Mouse (Mus musculus): ENCODE measurements around the gene Psmb4.
"Not testable (repeated sequence)": the region's sequence is repeated elsewhere in the genome, so short reads cannot be mapped to it uniquely, and the experiment has no call there.

Psmb4 gene

DNA sequence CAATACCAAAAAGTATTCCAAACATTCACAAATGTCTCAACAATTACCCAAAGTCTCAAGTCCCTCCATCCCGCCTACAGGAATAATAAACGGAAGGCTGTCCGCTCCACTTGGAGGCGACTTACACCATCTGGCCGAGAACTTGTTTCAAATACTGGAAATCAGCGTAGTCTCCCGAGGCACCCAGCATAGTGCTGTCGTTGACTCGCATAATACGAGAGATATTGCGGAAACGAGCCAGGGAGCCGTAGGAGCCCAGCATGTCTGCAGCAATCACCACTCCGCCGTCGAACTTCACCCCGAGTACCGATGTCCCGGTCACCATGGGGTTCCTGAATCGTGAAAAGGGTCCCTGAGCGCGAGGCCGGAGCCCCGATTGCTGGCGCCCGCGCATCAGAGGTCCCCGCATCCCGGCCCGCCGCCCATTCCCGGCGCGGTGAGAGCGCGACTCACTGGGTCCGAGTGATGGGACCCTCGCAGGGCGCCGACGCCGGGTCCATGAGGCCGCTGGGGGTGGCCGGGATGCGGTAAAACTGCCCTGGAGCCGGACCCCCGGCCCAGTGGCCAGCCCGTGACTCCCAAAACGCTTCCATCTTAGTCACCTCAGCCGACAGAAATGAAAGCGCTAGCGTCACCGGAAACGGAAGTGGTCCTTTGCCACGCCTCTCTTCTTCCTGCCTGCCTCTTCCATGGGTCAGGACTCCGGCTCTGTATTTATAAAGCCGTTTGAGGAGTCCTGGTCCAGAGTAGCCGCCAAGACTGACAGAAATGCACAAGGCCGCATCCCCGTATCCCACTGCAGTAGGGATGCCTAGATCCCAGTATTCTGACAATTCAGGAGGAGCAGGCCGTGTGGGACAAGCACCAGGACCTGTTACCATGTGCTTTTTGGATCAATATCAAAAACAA lies at the start of gene Psmb4:
Gene Psmb4, minus strand, starts transcription at position 646 of the 909 bp plus-strand sequence.
- DNase-seq (ENCODE audit: extremely low read depth, insufficient read length, low spot score): peak; percentile 80

DNA sequence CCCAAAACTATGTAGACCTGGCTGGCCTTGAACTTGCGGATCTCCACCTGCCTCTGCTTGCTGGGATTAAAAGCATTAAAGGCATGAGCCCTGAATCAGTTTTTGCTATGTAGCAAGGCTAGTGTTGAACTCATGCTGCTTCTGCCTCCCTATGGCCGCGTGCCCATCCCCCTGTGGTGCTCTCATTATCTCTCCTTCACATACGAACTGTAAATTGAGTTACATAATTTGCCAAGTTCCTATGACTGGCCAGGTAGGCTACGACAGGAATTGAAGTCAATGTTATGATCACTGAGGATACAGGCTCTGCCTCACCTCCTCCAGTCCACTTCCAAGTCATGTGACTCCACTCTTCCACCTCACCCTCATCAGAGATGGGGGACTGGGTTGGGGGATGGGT lies 49.4 kb upstream of the Psmb4 start:
- not testable (repeated sequence) for DNase-seq (ENCODE audit: extremely low read depth, insufficient read length, low spot score)

DNA sequence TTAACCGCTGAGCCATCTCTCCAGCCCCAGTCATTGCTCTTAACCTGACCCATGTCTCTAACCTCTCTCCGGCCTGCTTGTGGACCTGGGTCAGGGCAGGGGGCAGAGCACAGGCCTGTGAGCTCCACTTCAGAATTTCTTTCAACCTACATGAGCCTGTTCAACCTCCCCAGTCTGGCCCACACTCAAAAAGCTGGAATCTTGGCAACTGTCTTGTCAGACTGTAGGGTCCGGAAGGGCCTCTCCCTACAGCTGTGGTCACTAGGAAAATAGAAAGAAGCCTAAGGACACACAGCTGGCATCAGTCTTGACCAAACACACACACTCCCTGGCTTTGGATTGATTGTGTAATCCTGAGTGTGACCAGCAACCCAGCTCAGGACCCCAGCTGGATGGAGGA lies 48.6 kb upstream of the Psmb4 start:
- DNase-seq (ENCODE audit: extremely low read depth, insufficient read length, low spot score): peak; percentile 59

DNA sequence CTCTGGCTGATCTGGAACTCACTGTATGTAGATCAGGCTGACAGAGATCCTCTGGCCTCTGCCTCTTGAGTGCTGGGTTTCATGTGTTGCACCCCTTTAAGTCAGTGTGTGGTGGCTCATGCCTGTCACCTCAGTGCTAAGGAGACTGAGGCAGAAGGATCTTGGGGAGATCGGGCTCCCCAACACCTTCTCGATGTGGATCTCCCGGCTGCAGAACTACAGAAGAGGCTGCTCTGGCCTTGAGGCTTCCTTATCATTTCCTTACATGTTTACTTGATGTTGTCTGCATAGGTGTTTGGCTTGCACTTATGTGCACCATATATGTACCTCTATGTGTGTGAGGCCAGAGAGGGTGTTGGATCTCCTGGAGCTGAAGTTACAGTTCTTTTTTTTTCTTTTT lies 47.8 kb upstream of the Psmb4 start:
- not testable (repeated sequence) for DNase-seq (ENCODE audit: extremely low read depth, insufficient read length, low spot score)

DNA sequence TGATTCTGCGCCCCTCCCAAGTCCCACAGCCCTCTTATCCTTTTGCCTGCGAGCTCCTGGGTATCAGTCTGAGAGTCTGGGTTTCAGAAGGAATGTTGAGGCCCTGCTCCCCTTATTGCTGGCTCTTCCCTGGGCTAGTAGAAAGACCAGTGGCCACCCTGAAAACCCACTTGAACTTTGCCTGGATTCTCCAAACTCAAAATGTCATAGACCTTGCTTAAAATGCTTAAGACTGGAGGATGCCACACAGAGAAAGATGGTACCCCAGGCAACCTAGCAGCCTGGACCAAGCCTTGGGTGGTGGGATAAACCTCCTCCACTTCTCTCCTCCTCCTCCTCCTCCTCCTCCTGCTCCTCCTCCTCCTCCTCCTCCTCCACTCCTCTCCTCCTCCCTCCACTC lies 46.8 kb upstream of the Psmb4 start:
- DNase-seq (ENCODE audit: extremely low read depth, insufficient read length, low spot score): not testable (repeated sequence)

DNA sequence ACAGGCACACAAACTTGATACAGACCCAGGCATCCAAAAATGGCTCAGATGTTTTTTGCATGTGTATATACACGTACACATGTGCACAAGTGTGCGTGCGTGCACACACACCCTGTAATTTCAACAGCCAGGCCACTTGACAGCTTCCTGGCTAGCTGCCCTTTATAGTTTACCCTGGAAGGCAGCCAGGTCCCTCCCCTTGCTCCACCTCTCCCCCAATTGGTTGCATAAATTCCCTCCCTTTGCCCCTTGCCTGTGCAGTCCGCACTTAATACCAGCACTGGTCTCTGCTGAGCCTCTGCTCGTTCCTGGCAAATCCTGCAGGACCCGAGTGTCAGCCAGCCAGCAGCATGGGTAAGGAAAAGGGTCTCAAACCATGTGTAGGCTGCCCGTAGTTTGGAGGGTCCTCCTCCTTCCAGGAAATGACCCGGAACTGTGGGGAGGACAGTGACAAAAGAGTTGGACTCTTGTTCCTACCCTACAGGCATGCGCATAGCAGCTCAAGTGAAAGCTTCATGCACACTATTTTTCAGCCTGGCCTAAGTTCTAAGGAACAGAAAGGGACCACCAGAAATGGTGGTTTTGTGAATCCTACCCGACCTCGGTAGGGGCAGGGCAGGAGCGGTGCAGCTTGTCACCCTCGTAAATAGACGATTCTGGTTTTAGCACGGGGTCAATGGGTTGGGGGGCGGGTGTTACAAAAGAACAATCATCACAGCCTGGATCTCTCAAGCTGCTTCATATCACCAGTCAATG lies 46.2 kb upstream of the Psmb4 start, which contains the start of gene Selenbp1:
Gene Selenbp1, plus strand, starts transcription at position 248 of the 756 bp plus-strand sequence.
- DNase-seq (ENCODE audit: extremely low read depth, insufficient read length, low spot score): no peak

DNA sequence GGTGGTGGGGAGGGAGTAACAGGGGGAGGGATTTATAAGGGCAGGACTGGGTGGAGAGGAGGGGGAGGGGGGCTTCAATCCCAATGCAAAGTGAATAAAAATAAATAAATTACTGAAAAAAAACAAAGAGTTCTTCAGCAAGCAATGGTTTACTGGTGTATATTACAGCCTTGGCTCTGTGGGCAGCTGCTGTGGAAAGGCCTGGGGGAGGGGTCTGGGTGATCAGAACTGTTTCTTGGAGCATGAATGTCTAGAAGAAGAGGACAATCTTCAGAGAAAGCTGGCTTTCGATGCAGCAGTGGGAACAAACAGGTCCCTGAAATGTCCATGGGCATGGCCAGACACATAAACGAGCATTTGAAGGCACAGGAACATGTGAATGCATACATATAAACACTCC lies 45.5 kb upstream of the Psmb4 start:
- not testable (repeated sequence) for DNase-seq (ENCODE audit: extremely low read depth, insufficient read length, low spot score)

DNA sequence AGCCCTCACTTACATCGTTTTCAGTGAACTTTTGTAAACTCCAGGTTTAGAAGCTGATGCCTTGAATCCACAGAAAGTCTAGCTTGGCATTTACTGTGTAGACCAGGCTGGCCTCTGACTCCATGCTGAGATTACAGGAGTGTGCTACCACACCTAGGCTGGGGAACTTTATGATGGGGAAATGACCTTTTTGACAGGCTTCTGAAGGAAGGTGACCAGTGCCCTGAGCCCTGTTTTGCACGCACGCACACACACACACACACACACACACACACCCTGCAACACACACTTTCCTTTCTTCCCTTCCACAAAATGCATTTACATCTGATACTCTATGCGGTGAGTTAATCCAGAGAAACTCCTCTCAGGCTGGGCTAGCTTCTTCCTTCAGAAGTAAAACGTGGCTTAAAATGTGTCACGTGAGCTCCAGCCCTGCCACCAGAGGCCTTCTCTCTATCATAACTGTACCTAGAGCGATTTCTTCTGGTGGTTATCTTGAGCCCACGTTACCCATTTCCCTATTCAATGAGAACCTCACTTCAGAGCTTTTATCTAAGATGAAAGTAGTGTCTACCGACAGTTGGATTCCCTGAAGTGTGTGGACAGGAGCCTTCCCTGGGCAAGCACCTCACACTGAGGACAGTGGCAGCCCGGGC lies 44.8 kb upstream of the Psmb4 start:
- DNase-seq (ENCODE audit: extremely low read depth, insufficient read length, low spot score): not testable (repeated sequence)

DNA sequence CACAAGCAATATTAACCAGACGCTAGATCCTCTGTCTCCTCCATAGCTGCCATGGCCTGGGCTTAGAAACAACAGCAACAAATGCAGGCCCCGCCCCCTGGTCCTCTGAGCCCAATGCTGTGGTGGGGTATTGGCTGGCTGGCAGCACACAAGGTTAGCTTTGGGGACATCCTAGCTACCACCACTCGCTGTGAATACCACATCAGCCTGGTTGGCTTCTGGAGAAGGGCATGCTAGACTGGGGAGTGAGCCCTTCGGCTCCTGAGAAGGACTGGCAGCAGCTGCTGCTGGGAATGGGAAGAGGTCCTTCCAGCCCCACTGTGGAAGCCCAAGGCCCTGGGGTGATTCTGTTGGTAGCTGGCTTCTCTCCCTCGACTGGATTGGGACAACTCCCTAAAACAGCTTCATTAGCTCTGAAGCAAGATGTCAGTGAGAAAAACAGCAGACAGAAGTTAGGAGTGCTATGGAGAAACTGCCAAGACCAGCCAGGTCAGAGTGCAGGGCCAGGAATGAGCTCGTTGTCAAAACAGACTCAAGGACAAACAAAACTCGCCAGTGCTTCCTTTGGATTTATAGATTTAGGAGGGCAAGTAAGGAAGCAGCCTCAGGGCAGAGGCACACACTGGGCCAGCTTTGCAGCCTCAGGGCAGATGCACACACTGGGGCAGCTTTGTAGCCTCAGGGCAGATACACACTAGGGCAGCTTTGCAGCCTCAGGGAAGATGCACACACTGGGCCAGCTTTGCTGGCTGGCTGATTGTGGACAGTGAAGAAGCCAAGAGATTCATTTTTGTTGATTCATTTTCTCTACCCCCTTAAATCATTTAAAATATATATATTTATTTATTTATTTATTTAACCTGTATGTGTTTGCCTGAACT lies 43.9 kb upstream of the Psmb4 start:
- DNase-seq (ENCODE audit: extremely low read depth, insufficient read length, low spot score): not testable (repeated sequence)

DNA sequence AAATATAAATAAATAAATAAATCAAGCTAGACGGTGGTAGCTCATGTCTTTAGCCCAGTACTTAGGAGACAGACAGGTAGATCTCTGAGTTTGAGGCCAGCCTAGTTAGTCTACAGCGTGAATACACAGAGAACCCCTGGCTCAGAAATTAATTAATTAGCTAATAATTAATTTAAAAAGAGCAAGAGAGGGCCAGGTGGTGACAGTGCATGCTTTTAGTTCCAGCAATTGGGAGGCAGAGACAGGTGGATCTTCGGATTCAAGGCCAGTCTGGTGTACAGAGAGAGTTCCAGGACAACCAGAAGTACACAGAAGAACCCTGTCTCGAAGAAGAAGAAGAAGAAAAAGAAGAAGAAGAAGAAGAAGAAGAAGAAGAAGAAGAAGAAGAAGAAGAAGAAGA lies 42.2 kb upstream of the Psmb4 start:
- not testable (repeated sequence) for DNase-seq (ENCODE audit: extremely low read depth, insufficient read length, low spot score)

DNA sequence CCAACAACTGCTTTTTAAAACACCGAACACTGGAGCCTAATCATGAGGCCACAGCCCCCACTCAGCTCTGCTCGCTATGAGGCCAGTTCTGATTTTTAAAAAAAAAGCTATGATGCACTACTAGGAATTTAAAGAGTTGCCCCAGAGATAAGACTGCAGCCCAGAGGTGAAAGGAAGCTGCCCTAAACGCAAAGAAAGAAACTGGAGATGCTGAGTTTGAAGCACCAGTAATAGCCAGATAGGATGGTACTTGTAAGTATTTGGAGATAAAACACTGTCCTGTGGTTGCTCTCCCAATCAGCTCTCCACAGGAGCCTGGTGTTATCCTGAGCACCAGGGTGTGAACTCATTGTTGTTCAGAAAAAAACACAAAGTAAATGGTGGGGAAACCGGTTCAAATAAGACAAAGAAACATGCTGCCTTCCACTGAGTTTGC lies 39.6 kb upstream of the Psmb4 start:
- DNase-seq (ENCODE audit: extremely low read depth, insufficient read length, low spot score): not testable (repeated sequence)

DNA sequence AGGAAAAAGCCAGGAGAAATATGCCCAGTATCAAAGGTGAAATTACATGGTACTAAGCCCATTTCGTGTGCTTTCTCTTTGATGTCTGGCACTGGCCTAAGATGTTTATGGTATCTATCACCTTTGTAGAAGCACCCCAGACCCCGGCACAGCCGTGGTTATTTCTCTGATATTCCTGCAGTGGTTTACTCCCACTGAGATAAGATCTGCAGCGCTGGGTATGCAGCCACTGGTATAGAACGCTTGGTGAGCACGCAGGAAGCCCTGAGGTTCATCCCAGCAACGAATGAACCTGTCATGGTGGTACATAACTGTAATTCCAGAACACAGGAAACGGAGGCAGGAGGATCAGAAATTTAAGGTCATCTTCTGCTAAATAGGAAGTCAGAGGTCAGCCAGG lies 37.9 kb upstream of the Psmb4 start:
- no peak for DNase-seq (ENCODE audit: extremely low read depth, insufficient read length, low spot score)

DNA sequence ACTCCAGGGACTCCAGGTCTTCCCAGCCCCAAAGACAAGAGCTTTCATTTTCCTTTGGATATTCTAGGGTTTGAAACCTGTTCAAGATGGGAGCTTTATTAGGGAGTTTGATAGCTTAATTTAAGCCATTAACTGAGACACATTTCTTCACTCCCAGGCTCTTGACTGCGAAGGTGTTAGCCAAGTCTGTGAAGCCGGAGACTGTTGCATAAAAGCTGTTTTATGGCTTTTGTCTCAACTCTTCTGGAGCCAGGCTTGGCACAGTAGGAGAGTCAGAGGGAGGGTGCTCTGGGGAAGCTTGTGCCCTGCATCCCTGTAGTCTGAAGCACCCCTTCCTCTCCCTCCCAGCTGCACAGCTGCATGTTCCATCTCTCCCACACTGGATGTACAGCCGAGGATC lies 35.6 kb upstream of the Psmb4 start:
- DNase-seq (ENCODE audit: extremely low read depth, insufficient read length, low spot score): no peak

DNA sequence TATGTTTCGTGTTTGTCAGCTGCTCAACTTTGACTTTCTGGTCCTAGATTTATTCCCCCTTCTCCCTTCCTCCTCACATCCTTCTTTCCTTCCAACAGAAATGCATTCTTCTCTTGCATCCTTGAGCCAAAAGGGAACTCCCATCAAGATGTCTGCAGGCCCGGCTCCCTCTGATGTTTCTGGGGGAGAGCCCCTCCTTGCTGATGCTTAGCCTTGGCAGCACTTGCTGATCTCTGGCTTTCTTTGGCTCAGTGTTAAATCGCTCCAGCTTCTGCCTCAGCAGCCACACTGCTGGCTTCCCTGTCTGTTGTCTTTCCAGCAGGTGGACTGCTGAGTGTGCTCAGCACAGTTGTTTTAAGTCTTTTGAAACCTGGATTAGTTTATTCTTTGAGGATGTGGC lies 34.3 kb upstream of the Psmb4 start:
- DNase-seq (ENCODE audit: extremely low read depth, insufficient read length, low spot score): no peak

DNA sequence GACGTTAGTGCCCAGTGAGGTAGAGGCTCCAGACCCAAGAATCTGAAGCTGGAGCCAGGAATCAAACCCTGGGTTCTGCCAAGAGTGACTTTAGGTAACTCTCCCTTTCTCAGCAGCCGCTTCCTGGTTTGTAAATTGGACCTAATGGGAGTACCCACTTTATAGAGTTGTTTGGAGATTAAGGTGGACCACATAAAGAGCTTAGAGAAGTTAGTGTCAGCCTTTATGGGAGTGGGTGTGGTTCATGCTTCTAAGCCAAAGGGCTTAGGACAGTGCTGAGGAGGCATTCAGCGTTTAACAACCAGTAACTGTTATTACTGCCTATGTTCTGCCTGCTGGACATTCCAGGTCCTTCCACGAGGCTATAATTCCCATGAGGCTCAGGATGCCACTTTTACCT lies 32.1 kb upstream of the Psmb4 start:
- DNase-seq (ENCODE audit: extremely low read depth, insufficient read length, low spot score): no peak

DNA sequence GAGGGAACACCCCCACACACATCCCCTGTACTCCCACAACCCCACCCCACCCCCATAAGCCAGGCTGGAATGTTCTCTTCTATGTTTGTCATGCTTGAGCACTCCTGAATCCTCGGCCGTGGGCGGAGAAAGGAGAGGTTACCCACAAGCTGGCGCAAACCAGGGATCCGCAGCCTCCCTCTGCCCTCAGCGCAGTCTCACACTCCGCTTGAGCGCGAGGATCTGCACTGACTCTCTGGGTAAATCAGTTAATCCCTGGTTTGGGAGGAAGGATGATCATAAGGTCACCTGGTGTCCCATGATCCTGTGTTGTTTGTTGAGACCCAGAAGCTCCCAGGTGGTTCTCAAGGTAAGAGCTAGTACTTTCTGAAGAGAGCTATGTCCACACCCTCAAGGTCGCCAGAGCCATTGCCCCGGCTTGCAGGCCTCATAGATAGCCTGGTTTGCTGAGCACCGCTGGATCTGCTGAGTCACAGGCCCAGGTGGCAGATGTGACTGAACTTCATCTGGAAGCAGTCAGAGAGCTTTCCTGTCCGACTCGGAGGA lies 31.1 kb upstream of the Psmb4 start:
- no peak for DNase-seq (ENCODE audit: extremely low read depth, insufficient read length, low spot score)

DNA sequence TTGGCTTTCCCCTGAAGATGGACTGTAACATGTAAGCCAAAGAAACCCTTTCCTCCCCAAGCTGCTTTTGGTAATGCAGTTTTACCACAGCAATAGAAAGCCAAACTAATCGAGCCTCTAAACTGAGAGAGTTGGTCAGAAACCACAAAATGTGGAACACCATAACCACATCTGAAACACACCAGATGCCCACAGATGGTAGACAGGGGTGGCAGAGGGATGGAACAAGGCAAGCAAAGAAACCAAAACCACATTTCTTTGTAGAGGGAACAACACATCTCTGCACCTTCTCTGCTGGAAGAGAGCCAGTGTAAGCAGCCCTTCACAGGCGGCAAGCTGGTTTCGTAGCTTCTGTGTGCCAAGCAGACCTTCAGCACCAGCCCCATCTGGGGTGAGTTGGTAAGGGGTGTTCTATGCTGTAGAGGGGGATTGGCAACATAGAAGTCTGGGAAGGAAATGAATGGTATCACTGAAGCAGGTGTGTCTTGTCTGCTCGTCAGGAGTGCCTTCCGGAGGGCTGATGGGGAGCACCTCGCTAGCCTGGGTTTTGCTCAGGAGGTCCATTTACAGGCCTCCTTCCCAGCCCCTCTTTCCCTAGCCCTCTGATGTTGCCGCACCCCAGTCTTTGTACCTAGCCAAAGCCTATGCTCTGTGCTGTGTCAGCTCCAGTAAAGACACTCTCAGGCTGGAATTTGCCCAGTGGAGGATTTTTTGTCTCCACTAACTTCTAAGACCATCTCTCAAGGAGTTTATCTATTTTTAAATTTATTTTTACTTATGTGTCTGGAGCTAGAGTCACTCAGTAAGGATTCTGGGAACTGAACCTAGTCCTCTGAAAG lies 29.4 kb upstream of the Psmb4 start:
- DNase-seq (ENCODE audit: extremely low read depth, insufficient read length, low spot score): peak; percentile 31

DNA sequence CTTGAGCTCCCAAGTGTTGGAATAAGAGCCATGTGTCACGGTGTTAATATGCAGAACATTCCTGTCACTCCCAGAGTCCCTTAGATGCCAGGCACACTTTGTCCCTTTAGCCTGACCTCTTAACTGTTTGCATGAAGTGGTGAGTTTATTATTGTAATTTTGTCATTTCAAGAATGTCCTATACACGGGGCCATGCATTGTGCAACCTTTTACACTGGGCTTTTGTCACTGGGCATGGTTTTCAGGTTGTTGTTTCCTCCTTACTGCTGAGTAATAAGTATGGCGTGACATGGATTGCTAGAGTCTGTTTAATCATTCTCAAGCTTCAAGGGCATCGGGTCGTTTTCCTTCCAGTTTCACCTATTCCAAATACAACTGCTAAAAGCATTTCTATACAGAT lies 27.0 kb upstream of the Psmb4 start:
- no peak for DNase-seq (ENCODE audit: extremely low read depth, insufficient read length, low spot score)
